Mouse (Mus musculus): Measurements from ENCODE around the gene Sh3gl3. TPM values are rescaled to one million over a fixed set of nuclear protein-coding genes. Genes with fewer than 3 reads are reported as not detected.

Gene Sh3gl3
- total and polyA plus RNA-seq, 3 experiments, result not detected

- Histone ChIP-seq H3K79me2 (replicated peaks; ENCODE audit: control insufficient read depth, extremely low read depth, insufficient read depth, poor library complexity, severe bottlenecking) (no peaks in the 10 kb centered on the region), H3K4me3 (replicated peaks in 1 of 3; ENCODE audit: low read depth in 2 of 3, low read length in 2 of 3, poor library complexity in 1 of 3) (no peak overlapping the region), H3K27ac (ENCODE audit: insufficient read depth, low read depth) (no peak overlapping the region), H3K9me3 (replicated peaks; ENCODE audit: low read length) (peaks cover 9% of the 10 kb centered on the region), H3K9ac (ENCODE audit: insufficient read depth, low read depth) (no peak overlapping the region), H3K27me3 (replicated peaks) (no peaks in the 10 kb centered on the region), H3K36me3 (replicated peaks in 1 of 2; ENCODE audit: control insufficient read depth in 1 of 2, insufficient read depth in 1 of 2, low read length in 1 of 2) (no peaks in the 10 kb centered on the region), H3K4me2 (ENCODE audit: insufficient read depth, low read depth, poor library complexity, severe bottlenecking) (no peak overlapping the region), H3K4me1 (ENCODE audit: control insufficient read depth in 1 of 2, insufficient read depth in 2 of 2) (no peaks in the 10 kb centered on the region)
- TF ChIP-seq SIN3A (IDR thresholded peaks at IDR 0.05; ENCODE audit: low read length) (no peak), POLR2AphosphoS2 (IDR thresholded peaks at IDR 0.05; ENCODE audit: low read depth, low read length) (no peak), PAX5 (IDR thresholded peaks at IDR 0.05; ENCODE audit: low read length) (no peak), TCF12 (IDR thresholded peaks at IDR 0.05; ENCODE audit: low read depth, low read length) (no peak), E2F4 (IDR thresholded peaks at IDR 0.05; ENCODE audit: insufficient replicate concordance, low read depth, low read length) (no peak), POLR2A (IDR thresholded peaks at IDR 0.05; ENCODE audit: low read depth, low read length) (no peak), USF1 (IDR thresholded peaks at IDR 0.05; ENCODE audit: low read depth, low read length) (no peak), MAFK (IDR thresholded peaks at IDR 0.05; ENCODE audit: insufficient replicate concordance, low read length) (no peak), ZNF384 (IDR thresholded peaks at IDR 0.05; ENCODE audit: low read depth, low read length) (no peak), USF2 (conservative IDR thresholded peaks at IDR 0.05; ENCODE audit: low read depth, low read length) (no peak), MAZ (IDR thresholded peaks at IDR 0.05; ENCODE audit: low read depth, low read length) (no peak), TBP (conservative IDR thresholded peaks at IDR 0.05; ENCODE audit: low read depth, low read length) (no peak), JUN (IDR thresholded peaks at IDR 0.05; ENCODE audit: insufficient read depth, low read depth, low read length) (no peak), NRF1 (IDR thresholded peaks at IDR 0.05; ENCODE audit: low read depth, low read length) (no peak), GABPA (IDR thresholded peaks at IDR 0.05; ENCODE audit: insufficient replicate concordance, low read depth, low read length) (no peak), ELF1 (IDR thresholded peaks at IDR 0.05; ENCODE audit: low read depth, low read length) (no peak), MAX (IDR thresholded peaks at IDR 0.05; ENCODE audit: low read length) (no peak), BHLHE40 (IDR thresholded peaks at IDR 0.05; ENCODE audit: low read depth, low read length) (no peak), NELFE (IDR thresholded peaks at IDR 0.05; ENCODE audit: low read depth, low read length) (no peak), RCOR1 (conservative IDR thresholded peaks at IDR 0.05; ENCODE audit: low read depth, low read length) (no peak)
- no peak for DNase-seq (ENCODE audit: extremely low read depth)
- dilution Hi-C loops (cut with MboI; ENCODE audit: extremely low pct_ligation_motif_present, extremely low pct_unique_long_range_greater_than_20kb, low sequenced_read_pairs), result no loop called here
- in situ Hi-C loops (cut with MboI; ENCODE audit: low pct_ligation_motif_present, low pct_unique_long_range_greater_than_20kb, low sequenced_read_pairs), result no loop called here
These were observed 3.7 kb downstream of the Sh3gl3 start for GRCm38 (mm10) chr7:82177336-82177735.

- Histone ChIP-seq H3K9me3 (replicated peaks; ENCODE audit: low read length) (no peaks in the 10 kb centered on the region), H3K4me1 (ENCODE audit: control insufficient read depth in 1 of 2, insufficient read depth in 2 of 2) (no peaks in the 10 kb centered on the region), H3K36me3 (replicated peaks in 1 of 2; ENCODE audit: control insufficient read depth in 1 of 2, insufficient read depth in 1 of 2, low read length in 1 of 2) (no peaks in the 10 kb centered on the region), H3K9ac (ENCODE audit: insufficient read depth, low read depth) (no peak overlapping the region), H3K79me2 (replicated peaks; ENCODE audit: control insufficient read depth, extremely low read depth, insufficient read depth, poor library complexity, severe bottlenecking) (no peaks in the 10 kb centered on the region), H3K27ac (ENCODE audit: insufficient read depth, low read depth) (no peak overlapping the region), H3K27me3 (replicated peaks) (no peaks in the 10 kb centered on the region), H3K4me3 (replicated peaks in 1 of 3; ENCODE audit: low read depth in 2 of 3, low read length in 2 of 3, poor library complexity in 1 of 3) (no peak overlapping the region), H3K4me2 (ENCODE audit: insufficient read depth, low read depth, poor library complexity, severe bottlenecking) (no peak overlapping the region)
- TF ChIP-seq UBTF (IDR thresholded peaks at IDR 0.05; ENCODE audit: low read depth, low read length) (no peak), ETS1 (conservative IDR thresholded peaks at IDR 0.05; ENCODE audit: low read depth, low read length) (no peak), CHD1 (IDR thresholded peaks at IDR 0.05; ENCODE audit: low read depth, low read length) (no peak), RCOR1 (conservative IDR thresholded peaks at IDR 0.05; ENCODE audit: low read depth, low read length) (no peak), MEF2A (IDR thresholded peaks at IDR 0.05; ENCODE audit: borderline replicate concordance, low read depth, low read length) (no peak), NRF1 (IDR thresholded peaks at IDR 0.05; ENCODE audit: low read depth, low read length) (no peak), HCFC1 (IDR thresholded peaks at IDR 0.05; ENCODE audit: low read depth, low read length) (no peak), CHD2 (IDR thresholded peaks at IDR 0.05; ENCODE audit: low read length) (no peak), USF1 (IDR thresholded peaks at IDR 0.05; ENCODE audit: low read depth, low read length) (no peak), SMC3 (IDR thresholded peaks at IDR 0.05; ENCODE audit: low read depth, low read length) (no peak), NELFE (IDR thresholded peaks at IDR 0.05; ENCODE audit: low read depth, low read length) (no peak), TCF12 (IDR thresholded peaks at IDR 0.05; ENCODE audit: low read depth, low read length) (no peak), ZMIZ1 (IDR thresholded peaks at IDR 0.05; ENCODE audit: low read depth, low read length) (no peak), MAZ (IDR thresholded peaks at IDR 0.05; ENCODE audit: low read depth, low read length) (no peak), MAFK (IDR thresholded peaks at IDR 0.05; ENCODE audit: insufficient replicate concordance, low read length) (no peak), POLR2AphosphoS2 (IDR thresholded peaks at IDR 0.05; ENCODE audit: low read depth, low read length) (no peak)
- in situ Hi-C loops (cut with MboI; ENCODE audit: low pct_ligation_motif_present, low pct_unique_long_range_greater_than_20kb, low sequenced_read_pairs), result no loop called here
- dilution Hi-C loops (cut with MboI; ENCODE audit: extremely low pct_ligation_motif_present, extremely low pct_unique_long_range_greater_than_20kb, low sequenced_read_pairs), result no loop called here
- DNase-seq (ENCODE audit: extremely low read depth), result no peak
These were observed 7.3 kb downstream of the Sh3gl3 start for GRCm38 (mm10) chr7:82180919-82181318.

Data from CH12.LX (cell line).